Mouse (Mus musculus) midbrain, embryonic 14.5 days (tissue): Measurements from ENCODE around the gene Zfp462. TPM values are rescaled to one million over a fixed set of nuclear protein-coding genes. Genes with fewer than 3 reads are reported as not detected.

Experiments used
- ATAC-seq: fragments of 200-750 bp; cut with Nextera tagmentation; 2 replicates; pipeline ENCODE4 v1.8.0; 2017; ENCODE audit warnings: moderate number of reproducible peaks, moderate library complexity; ENCODE audit not compliant: low FRiP score, low TSS enrichment
- DNase-seq: peaks from one replicate; pipeline ENCODE4 v3.0.0-alpha.2; 2015
- H3K27ac ChIP-seq: fragments of 300-500 bp; sonication (generic); replicated peaks from 2 replicates; pipeline ENCODE4 v1.5.1; 2014; ENCODE audit warnings: mild to moderate bottlenecking, low read depth, low read length, moderate library complexity
- H3K27me3 ChIP-seq: fragments of 300-500 bp; sonication (generic); 2 replicates; pipeline ENCODE4 v1.6.1; 2014; ENCODE audit warnings: low read length, control low read depth, mixed read lengths; ENCODE audit not compliant: control insufficient read depth, insufficient read depth
- H3K36me3 ChIP-seq: fragments of 300-500 bp; sonication (generic); 2 replicates; pipeline ENCODE4 v1.6.1; 2014; ENCODE audit warnings: low read length, control low read depth; ENCODE audit not compliant: control insufficient read depth, insufficient read depth
- H3K4me1 ChIP-seq: fragments of 300-500 bp; sonication (generic); 2 replicates; pipeline ENCODE4 v1.6.1; 2014; ENCODE audit warnings: mild to moderate bottlenecking, antibody characterized with exemption, low read length, control low read depth; ENCODE audit not compliant: control insufficient read depth, insufficient read depth
- H3K4me2 ChIP-seq: fragments of 300-500 bp; sonication (generic); 2 replicates; pipeline ENCODE4 v1.6.1; 2014; ENCODE audit warnings: mild to moderate bottlenecking, low read length, moderate library complexity
- H3K4me3 ChIP-seq: fragments of 300-500 bp; sonication (generic); replicated peaks from 2 replicates; pipeline ENCODE4 v1.5.1; 2014; ENCODE audit warnings: low read depth, low read length
- H3K9ac ChIP-seq: fragments of 300-500 bp; sonication (generic); replicated peaks from 2 replicates; pipeline ENCODE4 v1.6.1; 2014; ENCODE audit warnings: mild to moderate bottlenecking, low read length, moderate library complexity
- H3K9me3 ChIP-seq: fragments of 300-500 bp; sonication (generic); 2 replicates; pipeline ENCODE4 v1.6.1; 2016; ENCODE audit warnings: low read length, control low read depth, mixed read lengths; ENCODE audit not compliant: control insufficient read depth
- WGBS: fragments of 180-500 bp; shearing (Covaris S2); extraction: QIAGEN DNeasy Blood & Tissue Kit; methylation state at CpG from one replicate; pipeline ENCODE4 v1.1.7; 2014; 5-methylcytosine and 5-hydroxymethylcytosine counted together
- polyA plus RNA-seq: library from polyadenylated mRNA; unstranded; fragments of >200 nt; fragmentation: Nextera tagmentation; extraction: Ambion mirVana; gene quantifications from 2 replicates; pipeline ENCODE4 v1.2.1, GENCODE M21; 2014

Gene Zfp462
- polyA plus RNA-seq, 1 experiment from 2014 or later, result 19.6 TPM

- no peaks in the 10 kb centered on the region for H3K9me3 ChIP-seq
- DNase-seq (no peak), ATAC-seq (no peak)
- H3K4me3 ChIP-seq, result no peak overlapping the region
- H3K36me3 ChIP-seq, result peaks cover 94% of the 10 kb centered on the region
- H3K9ac ChIP-seq, result no peak overlapping the region
- H3K27ac ChIP-seq, result no peak overlapping the region
- H3K4me1 ChIP-seq, result peaks cover 1% of the 10 kb centered on the region; the same call in 1 of the 2 replicates
- H3K4me2 ChIP-seq, result no peak overlapping the region
- 91% methylated on average over 12 of the region's 12 CpGs for WGBS
- H3K27me3 ChIP-seq, result no peaks in the 10 kb centered on the region
Observed at GRCm38 (mm10) chr4:55011391-55011790, 66.5 kb downstream of the Zfp462 start.

GRCm38 (mm10) chr4:55013563-55014248, 68.9 kb downstream of the Zfp462 start:
- DNase-seq (no peak), ATAC-seq (no peak)
- no peak overlapping the region for H3K4me3 ChIP-seq
- no peaks in the 10 kb centered on the region for H3K4me1 ChIP-seq
- H3K4me2 ChIP-seq, result no peak overlapping the region
- no peaks in the 10 kb centered on the region for H3K9me3 ChIP-seq
- no peak overlapping the region for H3K27ac ChIP-seq
- WGBS, result 83% methylated on average over 16 of the region's 16 CpGs
- no peaks in the 10 kb centered on the region for H3K27me3 ChIP-seq
- no peak overlapping the region for H3K9ac ChIP-seq
- H3K36me3 ChIP-seq, result peaks cover 100% of the 10 kb centered on the region

- DNase-seq (no peak), ATAC-seq (no peak)
- Histone ChIP-seq H3K27me3 (no peaks in the 10 kb centered on the region), H3K27ac (no peak overlapping the region), H3K4me1 (no peaks in the 10 kb centered on the region), H3K36me3 (peaks cover 100% of the 10 kb centered on the region), H3K9ac (no peak overlapping the region), H3K9me3 (no peaks in the 10 kb centered on the region), H3K4me2 (no peak overlapping the region), H3K4me3 (no peak overlapping the region)
- 96% methylated on average over 13 of the region's 13 CpGs for WGBS
Observed at GRCm38 (mm10) chr4:55014731-55015463, 70.0 kb downstream of the Zfp462 start.

- H3K27ac ChIP-seq, result no peak overlapping the region
- 99% methylated on average over 2 of the region's 2 CpGs for WGBS
- no peaks in the 10 kb centered on the region for H3K9me3 ChIP-seq
- no peak for DNase-seq
- H3K4me1 ChIP-seq, result no peaks in the 10 kb centered on the region
- H3K36me3 ChIP-seq, result peaks cover 100% of the 10 kb centered on the region
- H3K27me3 ChIP-seq, result no peaks in the 10 kb centered on the region
- ATAC-seq, result no peak
- H3K9ac ChIP-seq, result no peak overlapping the region
- no peak overlapping the region for H3K4me3 ChIP-seq
- H3K4me2 ChIP-seq, result no peak overlapping the region
Observed at GRCm38 (mm10) chr4:55015517-55015916, 70.7 kb downstream of the Zfp462 start.

GRCm38 (mm10) chr4:55026109-55026646, 81.3 kb downstream of the Zfp462 start:
- H3K36me3 ChIP-seq, result peaks cover 72% of the 10 kb centered on the region
- H3K27ac ChIP-seq, result no peak overlapping the region; the same call in 1 of the 2 replicates
- ATAC-seq, result no peak

GRCm38 (mm10) chr4:55030401-55030800, 85.6 kb downstream of the Zfp462 start:
- no peak overlapping the region for H3K4me2 ChIP-seq
- no peaks in the 10 kb centered on the region for H3K4me1 ChIP-seq
- H3K27ac ChIP-seq, result no peak overlapping the region
- WGBS, result 74% methylated on average over 5 of the region's 5 CpGs
- no peaks in the 10 kb centered on the region for H3K27me3 ChIP-seq
- peaks cover 52% of the 10 kb centered on the region for H3K36me3 ChIP-seq
- no peak overlapping the region for H3K9ac ChIP-seq
- no peak for ATAC-seq
- H3K9me3 ChIP-seq, result no peaks in the 10 kb centered on the region
- no peak overlapping the region for H3K4me3 ChIP-seq
- no peak for DNase-seq

More at GRCm38 (mm10) chr4:55026109-55026646, 81.3 kb downstream of the Zfp462 start:
- Histone ChIP-seq H3K9ac (no peak overlapping the region), H3K27me3 (no peaks in the 10 kb centered on the region), H3K4me3 (no peak overlapping the region), H3K4me2 (no peak overlapping the region), H3K9me3 (no peaks in the 10 kb centered on the region), H3K4me1 (no peaks in the 10 kb centered on the region)
- 84% methylated on average over 10 of the region's 10 CpGs for WGBS
- DNase-seq, result no peak

- H3K4me1 ChIP-seq, result no peaks in the 10 kb centered on the region
- no peaks in the 10 kb centered on the region for H3K9me3 ChIP-seq
- no peak overlapping the region for H3K4me2 ChIP-seq
- H3K27ac ChIP-seq, result no peak overlapping the region
- ATAC-seq, result no peak
- H3K4me3 ChIP-seq, result no peak overlapping the region
- H3K36me3 ChIP-seq, result peaks cover 51% of the 10 kb centered on the region
- DNase-seq, result no peak
- no peaks in the 10 kb centered on the region for H3K27me3 ChIP-seq
- no peak overlapping the region for H3K9ac ChIP-seq
- 81% methylated on average over 8 of the region's 8 CpGs for WGBS
Observed at GRCm38 (mm10) chr4:55032317-55032930, 87.6 kb downstream of the Zfp462 start.

- DNase-seq, result no peak
- 79% methylated on average over 6 of the region's 6 CpGs for WGBS
- Histone ChIP-seq H3K9me3 (no peaks in the 10 kb centered on the region), H3K4me2 (no peak overlapping the region), H3K4me3 (no peak overlapping the region), H3K27ac (0 out of 2 replicates have a peak overlapping the region, but pooled peaks have one; percentile 6), H3K27me3 (no peaks in the 10 kb centered on the region), H3K36me3 (peaks cover 48% of the 10 kb centered on the region), H3K4me1 (no peaks in the 10 kb centered on the region), H3K9ac (no peak overlapping the region)
- ATAC-seq, result no peak
Observed at GRCm38 (mm10) chr4:55033452-55033851, 88.6 kb downstream of the Zfp462 start.
